ENCODE assay signal across 11 mouse cellular contexts in the genomic region with DNA sequence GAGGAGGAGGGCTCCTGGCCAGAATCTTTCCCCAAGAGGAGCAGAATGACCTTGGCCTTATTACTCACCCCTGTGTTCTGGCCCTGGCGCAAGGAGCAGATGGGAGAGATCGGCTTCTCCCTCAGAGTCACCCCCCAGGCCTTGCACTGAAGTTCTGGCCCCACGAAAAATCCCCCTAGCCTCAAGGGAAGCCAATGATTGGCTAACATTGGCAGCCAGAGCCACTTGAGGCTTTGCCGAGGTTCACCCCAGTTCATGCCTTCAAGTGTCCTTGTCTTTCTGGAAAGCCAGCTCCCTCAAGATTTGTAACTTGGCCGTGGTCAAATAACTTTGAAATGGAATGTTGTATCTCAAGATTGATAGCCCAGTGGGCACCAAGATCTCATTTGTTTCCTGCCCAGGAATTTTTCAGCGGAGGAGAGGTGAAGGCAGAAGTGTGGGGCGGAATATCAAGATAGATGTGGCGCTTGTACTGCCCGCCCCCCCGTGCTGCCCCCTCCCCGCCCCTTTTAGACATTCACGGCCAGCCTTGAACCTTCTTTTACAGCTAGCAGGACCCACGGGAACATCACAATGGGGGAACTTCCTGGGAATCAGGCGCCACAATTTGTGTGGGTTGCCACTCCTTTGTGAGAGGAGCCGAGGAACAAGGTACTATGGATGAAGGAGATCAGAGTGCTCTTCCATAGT.
A peak's percentile ranks its signal among the peaks of the same experiment; 100 is the strongest.
DNase-seq lines count a peak whose midpoint lies in the region; ATAC-seq and TF ChIP-seq lines count a peak whose summit lies in the region.
"Had no signal": no experiment of that assay in that cellular context is flagged by ENCODE, and none has a peak within 500 bp of the region (broad histone marks: within the 10 kb centered on the region; RNA-seq: fewer than 3 reads in every experiment).

No protein-coding gene starts in this region.

- 58% methylated on average over 15 of the region's 15 CpGs for WGBS in lung, embryonic 14.5 days
- 79% methylated on average over 15 of the region's 15 CpGs for WGBS in liver, embryonic 11.5 days

- H3K4me3 ChIP-seq in lung, embryonic 14.5 days (ENCODE audit: low read depth, low read length): no peak overlapping the region
- no peak overlapping the region for H3K4me3 ChIP-seq in liver, embryonic 11.5 days (ENCODE audit: low read depth, low read length)
- H3K4me3 ChIP-seq: limb, embryonic 13.5 days; megakaryocyte, embryonic 14.5 days had no signal

- DNase-seq in gastrocnemius, adult 18-20 months (ENCODE audit: low spot score): peak; percentile 11
- no peak for DNase-seq in gastrocnemius, postnatal 25 days
- peak; percentile 23 for DNase-seq in urinary bladder, postnatal 14 days (ENCODE audit: low spot score)
- no peak for DNase-seq in urinary bladder, postnatal 10 days (ENCODE audit: low spot score)
- DNase-seq in lung, embryonic 14.5 days: peak; percentile 66
- no peak for DNase-seq in liver, embryonic 11.5 days (ENCODE audit: low spot score)

- no peaks in the 10 kb centered on the region for H3K4me1 ChIP-seq in lung, embryonic 14.5 days (ENCODE audit: insufficient read depth)
- 0 out of 2 replicates have a peak, but pooled peaks cover 3% of the 10 kb centered on the region for H3K4me1 ChIP-seq in liver, embryonic 11.5 days (replicated peaks; ENCODE audit: control insufficient read depth, insufficient read depth, low read length)
- H3K4me1 ChIP-seq: megakaryocyte, embryonic 14.5 days had no signal

- no peaks in the 10 kb centered on the region for H3K27me3 ChIP-seq in lung, embryonic 14.5 days (ENCODE audit: insufficient read depth, low read length)
- no peaks in the 10 kb centered on the region; the same call in 1 of the 2 replicates for H3K27me3 ChIP-seq in liver, embryonic 11.5 days (replicated peaks; ENCODE audit: control insufficient read depth, insufficient read depth, low read length)

- ATAC-seq in lung, embryonic 14.5 days (ENCODE audit: insufficient read depth): peak; percentile 49
- no peak for ATAC-seq in erythroid progenitor cell, adult 5-6 weeks (replicated peaks; ENCODE audit: low FRiP score, poor library complexity, severe bottlenecking)
- ATAC-seq in granulocyte monocyte progenitor cell, adult 5-6 weeks (replicated peaks; ENCODE audit: poor library complexity, severe bottlenecking): no peak
- ATAC-seq in liver, embryonic 11.5 days (replicated peaks; ENCODE audit: low FRiP score): no peak

- no peaks in the 10 kb centered on the region for H3K36me3 ChIP-seq in lung, embryonic 14.5 days (ENCODE audit: insufficient read depth)
- no peaks in the 10 kb centered on the region for H3K36me3 ChIP-seq in liver, embryonic 11.5 days (ENCODE audit: control insufficient read depth, insufficient read depth, low read length)
- H3K36me3 ChIP-seq: limb, embryonic 13.5 days had no signal

- H3K9ac ChIP-seq in lung, embryonic 14.5 days: no peak overlapping the region
- H3K9ac ChIP-seq in liver, embryonic 11.5 days (ENCODE audit: low read depth, low read length): no peak overlapping the region
- H3K9ac ChIP-seq: hindbrain, embryonic 14.5 days; limb, embryonic 13.5 days had no signal

- H3K27ac ChIP-seq in lung, embryonic 14.5 days (ENCODE audit: low read depth): peak overlapping the region; percentile 81
- H3K27ac ChIP-seq in liver, embryonic 11.5 days (ENCODE audit: low read depth, low read length): no peak overlapping the region
- H3K27ac ChIP-seq: limb, embryonic 13.5 days had no signal

- H3K4me2 ChIP-seq in lung, embryonic 14.5 days: peak overlapping the region; percentile 26
- H3K4me2 ChIP-seq in liver, embryonic 11.5 days: no peak overlapping the region
- H3K4me2 ChIP-seq: hindbrain, embryonic 14.5 days; limb, embryonic 13.5 days had no signal

- TF ChIP-seq CTCF in lung, embryonic 14.5 days (IDR thresholded peaks at IDR 0.05; ENCODE audit: low read depth): no peak

- no peaks in the 10 kb centered on the region for H3K9me3 ChIP-seq in lung, embryonic 14.5 days (ENCODE audit: low read depth, low read length)
- H3K9me3 ChIP-seq in liver, embryonic 11.5 days (ENCODE audit: control insufficient read depth, low read length): no peaks in the 10 kb centered on the region
- H3K9me3 ChIP-seq: limb, embryonic 13.5 days; megakaryocyte, embryonic 14.5 days had no signal

Comparison
In these comparisons a context has a peak if more than half of its experiments do, and no peak if none do; other contexts are left out.
1. DNase-seq: peak in gastrocnemius, adult 18-20 months (single experiment), urinary bladder, postnatal 14 days (single experiment) and lung, embryonic 14.5 days (single experiment); none in gastrocnemius, postnatal 25 days (single experiment), urinary bladder, postnatal 10 days (single experiment) and liver, embryonic 11.5 days (single experiment).